Mouse (Mus musculus): ENCODE results near the gene Ptgfrn. TPM values are rescaled to one million over a fixed set of nuclear protein-coding genes. Genes with fewer than 3 reads are reported as not detected.

The Ptgfrn gene
- total and polyA plus RNA-seq, 3 experiments: not detected

DNA sequence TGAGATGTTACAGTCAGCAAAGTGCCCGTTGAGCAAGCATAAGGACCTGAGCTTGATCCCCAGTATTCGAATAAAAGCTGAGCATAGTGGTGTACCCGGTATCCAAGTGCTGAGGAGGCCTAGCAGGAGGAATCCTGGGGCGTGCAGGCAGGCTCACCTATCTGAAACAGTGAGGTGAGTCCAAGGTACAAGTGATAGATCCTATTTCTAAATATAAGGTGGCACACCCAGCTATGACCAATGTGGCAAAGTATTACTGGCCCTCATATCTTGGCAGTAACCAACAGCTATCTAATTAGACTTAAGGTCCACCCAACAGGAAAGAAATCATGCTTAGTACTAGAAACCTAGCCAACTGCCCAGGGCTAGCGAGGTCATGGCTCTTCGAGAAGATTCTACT lies 87.1 kb downstream of the Ptgfrn start:
- no peak overlapping the region for H3K9ac ChIP-seq (ENCODE audit: control insufficient read depth, low read depth, low read length, poor library complexity, severe bottlenecking)
- H3K27me3 ChIP-seq (ENCODE audit: control insufficient read depth in 1 of 2, insufficient read depth in 2 of 2, low read length in 2 of 2): no peaks in the 10 kb centered on the region; a peak in 1 of 4 replicates
- H3K9me3 ChIP-seq (replicated peaks; ENCODE audit: insufficient read depth, low read length): no peaks in the 10 kb centered on the region
- H3K4me1 ChIP-seq (ENCODE audit: control insufficient read depth in 1 of 2, insufficient read depth in 2 of 2, low read length in 2 of 2): no peaks in the 10 kb centered on the region
- TF ChIP-seq ZC3H11A (IDR thresholded peaks at IDR 0.05; ENCODE audit: low read depth, low read length) (no peak), NRF1 (IDR thresholded peaks at IDR 0.05; ENCODE audit: insufficient read depth, low read depth, low read length, poor library complexity, severe bottlenecking) (no peak), ETS1 (IDR thresholded peaks at IDR 0.05; ENCODE audit: low read depth, low read length) (no peak), USF2 (IDR thresholded peaks at IDR 0.05; ENCODE audit: borderline replicate concordance in 1 of 2, insufficient read depth in 1 of 2, low read depth in 1 of 2, low read length in 2 of 2) (no peak), MAX (IDR thresholded peaks at IDR 0.05; ENCODE audit: low read length) (no peak), E2F4 (IDR thresholded peaks at IDR 0.05; ENCODE audit: borderline replicate concordance, low read depth, low read length) (no peak), HCFC1 (IDR thresholded peaks at IDR 0.05; ENCODE audit: low read depth, low read length) (no peak), ZNF384 (IDR thresholded peaks at IDR 0.05; ENCODE audit: low read depth, low read length) (no peak), ZKSCAN1 (IDR thresholded peaks at IDR 0.05; ENCODE audit: low read depth, low read length) (no peak), MAZ (IDR thresholded peaks at IDR 0.05; ENCODE audit: low read depth, low read length) (no peak), BHLHE40 (IDR thresholded peaks at IDR 0.05; ENCODE audit: borderline replicate concordance, low read depth, low read length) (no peak)
- no peaks in the 10 kb centered on the region for H3K79me2 ChIP-seq (ENCODE audit: control insufficient read depth, insufficient read depth, low read length, poor library complexity)
- H3K27ac ChIP-seq (ENCODE audit: control insufficient read depth, low read depth, low read length): no peak overlapping the region
- no peaks in the 10 kb centered on the region for H3K36me3 ChIP-seq (ENCODE audit: control insufficient read depth in 1 of 2, insufficient read depth in 2 of 2, low read length in 2 of 2)
- no peak for DNase-seq (ENCODE audit: low read depth, low spot score)
- H3K4me3 ChIP-seq (ENCODE audit: control insufficient read depth in 1 of 2, insufficient read depth in 1 of 2, low read depth in 2 of 2, low read length in 2 of 2): no peak overlapping the region

DNA sequence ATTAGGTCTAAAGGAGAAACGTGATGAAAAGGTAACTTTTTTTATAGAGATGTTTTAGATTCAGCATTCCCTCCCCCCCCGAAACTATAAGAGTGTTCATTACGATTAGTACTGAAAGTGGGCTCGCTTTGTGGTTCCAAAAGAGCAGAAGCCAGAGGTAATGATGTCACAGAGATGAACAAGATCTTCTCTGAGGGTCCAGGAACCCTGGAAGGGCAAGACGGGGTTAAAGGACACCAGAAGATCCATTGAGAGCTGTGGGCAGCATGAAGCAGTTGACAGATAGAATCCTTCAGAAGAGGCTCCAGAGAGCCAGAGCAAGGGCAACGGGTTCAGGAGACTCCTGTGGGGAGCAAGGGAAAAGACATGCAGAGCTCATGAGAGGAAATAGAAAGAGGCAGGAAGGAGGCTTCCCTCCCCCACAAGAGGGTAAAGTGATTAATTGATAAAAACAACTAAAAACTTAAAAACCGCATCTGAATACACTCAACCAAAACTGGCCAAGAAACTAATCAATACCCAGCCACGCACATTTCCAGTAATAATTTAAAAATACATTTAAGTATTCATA lies 88.5 kb downstream of the Ptgfrn start:
- TF ChIP-seq ZNF384 (IDR thresholded peaks at IDR 0.05; ENCODE audit: low read depth, low read length): no peak
- TF ChIP-seq TCF12 (IDR thresholded peaks at IDR 0.05; ENCODE audit: low read depth, low read length): no peak
- TF ChIP-seq UBTF (IDR thresholded peaks at IDR 0.05; ENCODE audit: borderline replicate concordance, insufficient read depth, low read depth, low read length): no peak
- Histone ChIP-seq H3K4me1 (ENCODE audit: control insufficient read depth in 1 of 2, insufficient read depth in 2 of 2, low read length in 2 of 2) (no peaks in the 10 kb centered on the region), H3K4me3 (ENCODE audit: control insufficient read depth in 1 of 2, insufficient read depth in 1 of 2, low read depth in 2 of 2, low read length in 2 of 2) (no peak overlapping the region), H3K79me2 (ENCODE audit: control insufficient read depth, insufficient read depth, low read length, poor library complexity) (no peaks in the 10 kb centered on the region), H3K9me3 (replicated peaks; ENCODE audit: insufficient read depth, low read length) (no peaks in the 10 kb centered on the region), H3K36me3 (ENCODE audit: control insufficient read depth in 1 of 2, insufficient read depth in 2 of 2, low read length in 2 of 2) (no peaks in the 10 kb centered on the region), H3K9ac (ENCODE audit: control insufficient read depth, low read depth, low read length, poor library complexity, severe bottlenecking) (no peak overlapping the region), H3K27ac (ENCODE audit: control insufficient read depth, low read depth, low read length) (no peak overlapping the region), H3K27me3 (ENCODE audit: control insufficient read depth in 1 of 2, insufficient read depth in 2 of 2, low read length in 2 of 2) (no peaks in the 10 kb centered on the region; a peak in 1 of 4 replicates)
- no peak for DNase-seq (ENCODE audit: low read depth, low spot score)

- Histone ChIP-seq H3K9ac (ENCODE audit: control insufficient read depth, low read depth, low read length, poor library complexity, severe bottlenecking) (no peak overlapping the region), H3K27ac (ENCODE audit: control insufficient read depth, low read depth, low read length) (no peak overlapping the region), H3K27me3 (ENCODE audit: control insufficient read depth in 1 of 2, insufficient read depth in 2 of 2, low read length in 2 of 2) (no peaks in the 10 kb centered on the region; a peak in 1 of 4 replicates), H3K9me3 (replicated peaks; ENCODE audit: insufficient read depth, low read length) (no peaks in the 10 kb centered on the region), H3K4me1 (ENCODE audit: control insufficient read depth in 1 of 2, insufficient read depth in 2 of 2, low read length in 2 of 2) (no peaks in the 10 kb centered on the region), H3K36me3 (ENCODE audit: control insufficient read depth in 1 of 2, insufficient read depth in 2 of 2, low read length in 2 of 2) (no peaks in the 10 kb centered on the region), H3K79me2 (ENCODE audit: control insufficient read depth, insufficient read depth, low read length, poor library complexity) (no peaks in the 10 kb centered on the region), H3K4me3 (ENCODE audit: control insufficient read depth in 1 of 2, insufficient read depth in 1 of 2, low read depth in 2 of 2, low read length in 2 of 2) (no peak overlapping the region)
- DNase-seq (ENCODE audit: low read depth, low spot score): no peak
- TF ChIP-seq USF1 (IDR thresholded peaks at IDR 0.05; ENCODE audit: low read depth, low read length) (no peak), ZKSCAN1 (IDR thresholded peaks at IDR 0.05; ENCODE audit: low read depth, low read length) (no peak), NRF1 (IDR thresholded peaks at IDR 0.05; ENCODE audit: insufficient read depth, low read depth, low read length, poor library complexity, severe bottlenecking) (no peak), NELFE (IDR thresholded peaks at IDR 0.05; ENCODE audit: low read depth, low read length) (no peak), MAZ (IDR thresholded peaks at IDR 0.05; ENCODE audit: low read depth, low read length) (no peak), ZNF384 (IDR thresholded peaks at IDR 0.05; ENCODE audit: low read depth, low read length) (no peak), MEF2A (IDR thresholded peaks at IDR 0.05; ENCODE audit: extremely low read depth, insufficient replicate concordance, low read depth, low read length, poor library complexity, severe bottlenecking) (no peak), MYB (IDR thresholded peaks at IDR 0.05; ENCODE audit: low read depth, low read length) (no peak), KAT2A (conservative IDR thresholded peaks at IDR 0.05; ENCODE audit: low read depth, low read length) (no peak), ZMIZ1 (IDR thresholded peaks at IDR 0.05; ENCODE audit: low read depth, low read length) (no peak), E2F4 (IDR thresholded peaks at IDR 0.05; ENCODE audit: borderline replicate concordance, low read depth, low read length) (no peak), MXI1 (IDR thresholded peaks at IDR 0.05; ENCODE audit: low read depth, low read length) (no peak), TCF12 (IDR thresholded peaks at IDR 0.05; ENCODE audit: low read depth, low read length) (no peak), GATA1 (IDR thresholded peaks at IDR 0.05; ENCODE audit: low read depth, low read length) (no peak), POLR2A (IDR thresholded peaks at IDR 0.05; ENCODE audit: control insufficient read depth in 1 of 2, insufficient read depth in 1 of 2, low read depth in 1 of 2, low read length in 2 of 2, poor library complexity in 1 of 2) (no peak), TBP (IDR thresholded peaks at IDR 0.05; ENCODE audit: low read depth, low read length) (no peak), SMC3 (IDR thresholded peaks at IDR 0.05; ENCODE audit: low read depth, low read length) (no peak)
These were observed 89.0 kb downstream of the Ptgfrn start for GRCm38 (mm10) chr3:101021073-101021472.
